ENCODE assay signal across 8 mouse cellular contexts in genomic region chr9:53772121-53772561, GRCm38 (mm10). TPM values are rescaled to one million over a fixed set of nuclear protein-coding genes. Genes with fewer than 3 reads are reported as not detected.
DNase-seq lines count a peak whose midpoint lies in the region; ATAC-seq and TF ChIP-seq lines count a peak whose summit lies in the region.

No protein-coding gene starts in this region.

- H3K9ac ChIP-seq in hindbrain, embryonic 12.5 days = peak overlapping the region; percentile 66
- peak overlapping the region; percentile 54 for H3K9ac ChIP-seq in midbrain, embryonic 12.5 days (replicated peaks)

- no peaks in the 10 kb centered on the region for H3K36me3 ChIP-seq in hindbrain, embryonic 12.5 days
- no peaks in the 10 kb centered on the region for H3K36me3 ChIP-seq in midbrain, embryonic 12.5 days
- no peaks in the 10 kb centered on the region for H3K36me3 ChIP-seq in testis, adult 2 months (ENCODE audit: control insufficient read depth, insufficient read depth, low read length)

- TF ChIP-seq CTCF in testis, adult 2 months (IDR thresholded peaks at IDR 0.05; ENCODE audit: control insufficient read depth, insufficient read depth, insufficient replicate concordance, low read depth, low read length) = no peak

- H3K9me3 ChIP-seq in hindbrain, embryonic 12.5 days (replicated peaks) = no peaks in the 10 kb centered on the region
- H3K9me3 ChIP-seq in midbrain, embryonic 12.5 days = peaks cover 3% of the 10 kb centered on the region

- H3K27me3 ChIP-seq in hindbrain, embryonic 12.5 days = peaks cover 35% of the 10 kb centered on the region
- H3K27me3 ChIP-seq in midbrain, embryonic 12.5 days = peaks cover 35% of the 10 kb centered on the region
- no peaks in the 10 kb centered on the region for H3K27me3 ChIP-seq in testis, adult 2 months (ENCODE audit: control insufficient read depth, insufficient read depth, low read length)

- H3K27ac ChIP-seq in hindbrain, embryonic 12.5 days = no peak overlapping the region
- H3K27ac ChIP-seq in midbrain, embryonic 12.5 days (replicated peaks) = no peak overlapping the region
- H3K27ac ChIP-seq in testis, adult 2 months (ENCODE audit: control insufficient read depth, insufficient read depth, low read depth, low read length) = peak overlapping the region; percentile 26; the same call in 1 of the 2 replicates

- H3K4me1 ChIP-seq in hindbrain, embryonic 12.5 days = peaks cover 13% of the 10 kb centered on the region
- peaks cover 7% of the 10 kb centered on the region for H3K4me1 ChIP-seq in midbrain, embryonic 12.5 days
- H3K4me1 ChIP-seq in testis, adult 2 months (ENCODE audit: control insufficient read depth, insufficient read depth, low read length) = peaks cover 9% of the 10 kb centered on the region

- H3K4me3 ChIP-seq in hindbrain, embryonic 12.5 days = peak overlapping the region; percentile 59
- peak overlapping the region; percentile 52 for H3K4me3 ChIP-seq in midbrain, embryonic 12.5 days
- peak overlapping the region; percentile 61 for H3K4me3 ChIP-seq in testis, adult 2 months (ENCODE audit: control insufficient read depth, low read depth, low read length)

- 0 out of 2 replicates have a peak, but pooled peaks have one; percentile 6 for ATAC-seq in common myeloid progenitor, adult 5-6 weeks (replicated peaks; ENCODE audit: low read depth, poor library complexity, severe bottlenecking)
- ATAC-seq in hindbrain, embryonic 12.5 days (ENCODE audit: low FRiP score) = no peak
- no peak; the same call in 1 of the 2 replicates for ATAC-seq in midbrain, embryonic 12.5 days (ENCODE audit: low FRiP score, low read depth)

- DNase-seq in right cerebral cortex, adult 18-20 months = peak; percentile 6
- no peak for DNase-seq in right cerebral cortex, postnatal 36 days (ENCODE audit: low spot score in 2 of 2)
- peak; percentile 3 to 5 for DNase-seq in left cerebral cortex, postnatal 14 days (ENCODE audit: low spot score in 2 of 2)
- no peak for DNase-seq in gastrocnemius, postnatal 25 days

- peak overlapping the region; percentile 98 for H3K4me2 ChIP-seq in hindbrain, embryonic 12.5 days (replicated peaks)
- H3K4me2 ChIP-seq in midbrain, embryonic 12.5 days (replicated peaks) = peak overlapping the region; percentile 98

- intact Hi-C loops in left cerebral cortex, postnatal 14 days (cut with DNase I) = no loop called here

- TF ChIP-seq POLR2A in testis, adult 2 months (IDR thresholded peaks at IDR 0.05; ENCODE audit: control insufficient read depth, low read depth, low read length) = no peak

- 4% methylated on average over 17 of the region's 17 CpGs for WGBS in hindbrain, embryonic 12.5 days
- WGBS in midbrain, embryonic 12.5 days = 3% methylated on average over 17 of the region's 17 CpGs

RNA-seq across cellular contexts. Expression of gene Slc35f2, which starts 0.8 kb away (rescaled TPM):
- 10.6 and 12.5 TPM in 2 replicates for total RNA-seq in common myeloid progenitor, adult 5-6 weeks (2017)
- 3.0 and 3.7 TPM in 2 replicates for polyA plus RNA-seq in hindbrain, embryonic 12.5 days (2016; fragmentation: Nextera tagmentation; extraction: Ambion mirVana)
- total RNA-seq in left cerebral cortex, postnatal 14 days (2021) = 1 to 10 TPM; 4.5 to 5.2 TPM
- polyA plus RNA-seq in midbrain, embryonic 12.5 days (2016; fragmentation: Nextera tagmentation; extraction: Ambion mirVana) = 2.8 and 3.0 TPM in 2 replicates
- polyA plus RNA-seq in testis, adult 2 months (2012; rRNA removed) = 13.9 and 17.9 TPM in 2 replicates
- total RNA-seq in gastrocnemius, postnatal 25 days (2021) = not detected

Comparison
In these comparisons a context has a peak if more than half of its experiments do, and no peak if none do; other contexts are left out.
1. DNase-seq: peak in right cerebral cortex, adult 18-20 months (single experiment) and left cerebral cortex, postnatal 14 days (2 of 2); none in right cerebral cortex, postnatal 36 days (0 of 2) and gastrocnemius, postnatal 25 days (single experiment).
2. RNA of gene Slc35f2, which starts 0.8 kb away (total RNA-seq): 10.6 to 12.5 TPM in common myeloid progenitor, adult 5-6 weeks and 4.5 to 5.2 TPM in left cerebral cortex, postnatal 14 days; not detected in gastrocnemius, postnatal 25 days; every median in the first group is over 4 times any median in the second.
3. Peak in every context shown above with its lines, with median percentiles within 50 percentile points of each other: H3K4me3 ChIP-seq.